Mouse (Mus musculus): Measurements from ENCODE around the gene Ddc.

Gene Ddc

GRCm38 (mm10) chr11:11876366-11876765 is 21.6 kb downstream of the Ddc start:
- DNase-seq (ENCODE audit: low spot score in 2 of 2) = no peak

GRCm38 (mm10) chr11:11875230-11875629 is 22.7 kb downstream of the Ddc start:
- DNase-seq (ENCODE audit: low spot score in 2 of 2) = no peak

- peak in 1 of 2 experiments; percentile 60 for DNase-seq (ENCODE audit: low spot score in 2 of 2)
Observed at GRCm38 (mm10) chr11:11873023-11873908, 24.7 kb downstream of the Ddc start.

GRCm38 (mm10) chr11:11872140-11872795 is 25.7 kb downstream of the Ddc start:
- DNase-seq (ENCODE audit: low spot score in 2 of 2) = no peak

- no peak for DNase-seq (ENCODE audit: low spot score in 2 of 2)
Observed at GRCm38 (mm10) chr11:11871197-11871813, 26.6 kb downstream of the Ddc start.

DNA sequence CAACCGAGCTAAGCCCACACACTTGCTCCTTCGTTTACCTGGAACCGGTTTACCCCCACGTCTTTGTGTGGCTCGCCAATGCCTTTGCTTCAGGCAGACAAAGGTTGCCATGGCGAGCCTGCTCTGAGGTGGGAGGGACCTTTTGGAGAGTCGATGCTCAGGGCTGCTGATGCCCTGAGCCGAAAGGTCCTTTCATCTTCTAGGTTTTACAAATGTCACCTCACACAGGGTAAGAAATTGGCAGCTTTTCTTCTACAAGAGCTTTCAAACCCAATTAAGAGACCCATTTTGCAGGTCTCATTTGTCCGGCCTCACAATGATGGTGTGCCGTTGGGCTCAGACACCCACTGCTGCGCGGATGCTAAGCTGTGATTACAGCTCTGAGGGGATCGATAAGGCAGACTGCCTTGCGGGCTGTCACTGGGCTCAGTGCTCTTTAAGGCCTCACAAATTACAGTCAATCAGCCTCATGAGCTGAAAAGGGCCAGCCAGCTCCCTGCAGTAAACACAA is 29.9 kb downstream of the Ddc start:
- DNase-seq (ENCODE audit: low spot score in 2 of 2) = no peak

- no peak for DNase-seq (ENCODE audit: low spot score in 2 of 2)
Observed at GRCm38 (mm10) chr11:11866696-11867095, 31.2 kb downstream of the Ddc start.

GRCm38 (mm10) chr11:11865128-11865527 is 32.8 kb downstream of the Ddc start:
- DNase-seq (ENCODE audit: low spot score in 2 of 2) = peak in 1 of 2 experiments; percentile 66

DNA sequence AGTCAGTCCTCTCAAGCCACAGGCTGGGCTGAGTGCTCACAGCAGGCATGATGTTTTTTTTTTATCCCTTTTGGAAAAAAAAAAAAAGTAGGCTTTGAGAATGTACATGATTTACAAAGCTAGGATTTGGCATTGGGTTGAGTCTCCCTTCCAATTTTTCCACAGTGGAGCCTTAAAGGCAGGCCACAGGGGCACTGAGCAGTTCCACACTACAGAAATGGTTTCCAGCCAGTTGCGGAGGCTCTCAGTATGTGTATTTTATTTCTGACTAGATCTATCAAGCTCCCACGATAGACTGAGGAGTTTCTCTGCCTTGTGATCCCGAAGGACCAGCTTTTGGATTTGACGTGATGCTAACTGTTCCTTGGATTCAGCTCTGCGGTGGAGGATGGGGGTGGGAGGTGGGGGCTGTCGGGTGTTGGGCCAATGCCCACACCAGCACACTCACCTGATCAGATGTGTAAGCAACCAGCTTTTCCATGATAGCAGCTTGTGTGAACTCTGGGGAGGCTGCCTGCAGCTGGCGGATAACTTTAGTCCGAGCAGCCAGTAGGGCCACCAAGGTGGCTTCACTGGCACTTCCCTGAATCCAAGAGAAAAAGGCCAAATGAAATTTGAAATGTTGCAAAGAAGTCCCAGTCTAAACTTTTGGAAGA is 33.4 kb downstream of the Ddc start:
- no peak for DNase-seq (ENCODE audit: low spot score in 2 of 2)

GRCm38 (mm10) chr11:11862502-11862901 is 35.4 kb downstream of the Ddc start:
- DNase-seq (ENCODE audit: low spot score in 2 of 2) = no peak

- no peak for DNase-seq (ENCODE audit: low spot score in 2 of 2)
Observed at GRCm38 (mm10) chr11:11856959-11857358, 41.0 kb downstream of the Ddc start.

DNA sequence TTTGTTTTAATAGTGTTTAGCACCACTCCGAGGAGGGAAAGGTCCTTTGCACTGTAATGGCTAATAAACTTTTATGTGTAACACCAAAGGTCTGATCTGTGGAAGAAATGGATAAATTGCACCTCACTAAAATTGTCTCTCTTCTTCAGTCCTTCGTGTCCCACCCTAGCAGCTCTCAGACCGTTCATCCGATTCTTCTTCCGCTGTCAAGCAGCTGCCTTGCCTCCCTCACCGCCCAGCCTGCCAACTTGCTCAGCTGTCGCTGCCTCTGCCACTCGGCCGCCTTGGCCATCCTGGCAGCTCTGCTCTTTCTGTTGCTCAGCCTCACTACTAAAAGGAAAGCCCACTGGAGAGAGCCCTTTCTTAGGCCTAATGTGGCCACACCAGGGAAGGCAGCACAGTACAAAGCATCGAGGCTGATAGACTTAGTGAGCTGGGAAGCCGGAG is 42.2 kb downstream of the Ddc start:
- DNase-seq (ENCODE audit: low spot score in 2 of 2) = no peak

GRCm38 (mm10) chr11:11855061-11855672 is 42.8 kb downstream of the Ddc start:
- no peak for DNase-seq (ENCODE audit: low spot score in 2 of 2)

- DNase-seq (ENCODE audit: low spot score in 2 of 2) = no peak
Observed at GRCm38 (mm10) chr11:11853731-11854461, 44.0 kb downstream of the Ddc start.

DNA sequence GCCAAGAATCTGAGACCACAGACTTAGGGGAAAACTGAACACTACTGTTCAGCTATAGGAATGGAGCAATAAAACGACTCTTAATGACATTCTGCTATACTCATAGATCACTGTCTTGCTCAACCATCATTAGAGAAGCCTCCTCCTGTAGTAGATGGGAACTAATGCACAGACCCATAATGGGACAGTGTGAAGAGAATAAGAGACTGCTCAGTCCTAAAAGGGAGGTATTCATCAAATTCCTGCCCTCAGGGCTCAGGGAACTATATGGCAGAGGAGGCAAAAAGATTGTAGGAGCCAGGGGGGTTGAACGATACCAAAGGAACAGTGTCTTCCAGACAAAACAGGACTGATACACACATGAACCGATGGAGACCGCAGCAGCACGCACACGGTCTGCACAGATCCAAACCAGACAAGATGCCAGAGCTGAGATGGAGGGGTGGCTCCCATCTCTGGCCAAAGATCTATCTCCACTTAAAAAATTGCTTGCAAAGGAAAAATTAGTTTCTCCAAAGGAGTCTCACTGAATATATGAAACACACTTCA is 45.9 kb downstream of the Ddc start:
- no peak for DNase-seq (ENCODE audit: low spot score in 2 of 2)

- DNase-seq (ENCODE audit: low spot score in 2 of 2) = no peak
Observed at GRCm38 (mm10) chr11:11850476-11851267, 47.3 kb downstream of the Ddc start.

DNA sequence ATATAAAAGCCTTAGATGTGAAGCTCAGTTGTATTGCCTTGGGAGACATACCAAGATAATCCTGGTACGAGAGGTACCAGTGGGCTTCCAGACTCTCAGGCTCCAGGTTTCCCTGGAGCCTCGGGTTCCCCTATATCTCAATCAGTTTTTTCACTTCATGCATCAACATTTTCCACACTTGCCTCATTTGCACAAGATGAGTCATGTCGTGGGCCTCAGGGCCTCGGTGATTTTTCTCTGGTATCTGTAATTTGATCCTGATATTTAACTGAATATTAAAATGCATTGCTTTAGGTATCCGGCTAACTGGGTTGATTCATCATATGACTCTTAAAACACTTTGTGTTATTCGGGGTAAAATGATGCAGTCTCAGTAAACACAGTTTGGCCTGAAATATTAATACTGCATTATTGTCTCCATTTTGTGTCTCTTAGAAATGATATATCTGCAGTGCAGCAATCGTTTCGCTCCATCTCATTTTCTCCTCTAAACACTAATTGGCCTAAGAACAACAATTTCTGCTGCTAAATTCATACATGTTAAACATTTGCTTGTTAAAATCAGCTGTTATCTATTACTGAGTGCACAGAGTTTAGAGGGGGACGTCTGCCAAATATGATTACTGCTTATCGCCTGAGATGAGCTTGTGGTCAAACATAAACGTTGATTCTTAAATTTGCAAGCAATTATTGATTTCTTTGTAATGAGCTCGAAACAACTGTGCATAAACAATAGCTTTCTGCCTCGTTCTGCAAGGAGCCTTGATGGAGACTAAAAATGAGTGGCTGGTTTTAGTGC is 48.2 kb downstream of the Ddc start:
- no peak for DNase-seq (ENCODE audit: low spot score in 2 of 2)

- DNase-seq (ENCODE audit: low spot score in 2 of 2) = no peak
Observed at GRCm38 (mm10) chr11:11848467-11848866, 49.5 kb downstream of the Ddc start.

DNA sequence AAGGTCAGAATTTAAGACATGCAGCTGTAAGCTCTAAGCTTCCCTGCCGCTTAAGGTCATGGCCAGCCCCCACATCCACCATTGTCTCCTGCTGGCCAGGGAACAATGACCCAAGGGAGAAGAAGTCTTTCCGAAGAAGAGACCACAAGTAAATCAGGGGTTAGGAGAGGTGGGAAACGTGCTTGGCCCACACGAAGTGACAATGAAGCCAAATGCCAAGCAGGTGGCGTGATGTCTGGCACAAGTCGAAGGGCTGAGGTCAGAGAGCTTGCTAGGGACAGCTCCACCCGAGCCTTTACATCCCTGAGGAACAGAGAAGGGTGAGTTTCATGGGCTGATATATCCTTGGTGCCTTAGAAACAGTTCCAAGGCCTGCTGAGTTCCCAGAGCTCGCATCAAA is 52.9 kb downstream of the Ddc start:
- peak in 1 of 2 experiments; percentile 55 for DNase-seq (ENCODE audit: low spot score in 2 of 2)

All from urinary bladder, postnatal 4 days (tissue).